Mouse (Mus musculus): ENCODE measurements at regions not wholly inside any gene's neighbourhood (a gene's known extent, or its start where the extent isn't known, plus 50 kb on each side); places are given as distances from the start of the nearest gene placed in this dataset.
A peak's percentile ranks its signal among the peaks of the same experiment; 100 is the strongest.

- Histone ChIP-seq H3K4me2 (no peak overlapping the region), H3K27ac (no peak overlapping the region), H3K4me1 (replicated peaks) (0 out of 2 replicates have a peak, but pooled peaks cover under 1% of the 10 kb centered on the region), H3K36me3 (no peaks in the 10 kb centered on the region), H3K27me3 (no peaks in the 10 kb centered on the region), H3K9me3 (replicated peaks) (no peaks in the 10 kb centered on the region), H3K4me3 (no peak overlapping the region), H3K9ac (no peak overlapping the region)
- WGBS = 70% methylated on average over 4 of the region's 4 CpGs
- ATAC-seq (replicated peaks; ENCODE audit: insufficient number of reproducible peaks, insufficient read depth, low FRiP score, low read depth) = no peak
Observed at GRCm38 (mm10) chr6:148534364-148534763, 90.2 kb upstream of the Tmtc1 start.

GRCm38 (mm10) chr6:148531068-148531467 lies 86.9 kb upstream of the Tmtc1 start:
- 93% methylated on average over 1 of the region's 1 CpGs for WGBS
- no peaks in the 10 kb centered on the region for H3K9me3 ChIP-seq (replicated peaks)
- ATAC-seq (replicated peaks; ENCODE audit: insufficient number of reproducible peaks, insufficient read depth, low FRiP score, low read depth) = no peak; the same call in 1 of the 2 replicates
- no peak overlapping the region for H3K27ac ChIP-seq
- no peak overlapping the region for H3K9ac ChIP-seq
- H3K4me2 ChIP-seq = no peak overlapping the region
- no peaks in the 10 kb centered on the region for H3K36me3 ChIP-seq
- H3K4me3 ChIP-seq = no peak overlapping the region
- no peaks in the 10 kb centered on the region for H3K4me1 ChIP-seq (replicated peaks)
- H3K27me3 ChIP-seq = no peaks in the 10 kb centered on the region

- H3K36me3 ChIP-seq = no peaks in the 10 kb centered on the region
- H3K4me1 ChIP-seq (replicated peaks) = no peaks in the 10 kb centered on the region
- 84% methylated on average over 2 of the region's 2 CpGs for WGBS
- no peaks in the 10 kb centered on the region for H3K27me3 ChIP-seq
- H3K4me2 ChIP-seq = no peak overlapping the region
- H3K27ac ChIP-seq = no peak overlapping the region
- H3K4me3 ChIP-seq = no peak overlapping the region
- no peaks in the 10 kb centered on the region for H3K9me3 ChIP-seq (replicated peaks)
- ATAC-seq (replicated peaks; ENCODE audit: insufficient number of reproducible peaks, insufficient read depth, low FRiP score, low read depth) = no peak
- H3K9ac ChIP-seq = no peak overlapping the region
Observed at GRCm38 (mm10) chr6:148528611-148529010, 84.4 kb upstream of the Tmtc1 start.

GRCm38 (mm10) chr6:148522893-148523292 lies 78.7 kb upstream of the Tmtc1 start:
- no peaks in the 10 kb centered on the region for H3K27me3 ChIP-seq
- H3K9me3 ChIP-seq (replicated peaks) = no peaks in the 10 kb centered on the region
- no peaks in the 10 kb centered on the region for H3K36me3 ChIP-seq
- H3K27ac ChIP-seq = no peak overlapping the region
- 33% methylated on average over 1 of the region's 1 CpGs for WGBS
- H3K4me3 ChIP-seq = no peak overlapping the region
- H3K9ac ChIP-seq = no peak overlapping the region
- no peak overlapping the region for H3K4me2 ChIP-seq
- 0 out of 2 replicates have a peak, but pooled peaks cover under 1% of the 10 kb centered on the region for H3K4me1 ChIP-seq (replicated peaks)
- ATAC-seq (replicated peaks; ENCODE audit: insufficient number of reproducible peaks, insufficient read depth, low FRiP score, low read depth) = no peak

GRCm38 (mm10) chr6:148517536-148518245 lies 73.5 kb upstream of the Tmtc1 start:
- Histone ChIP-seq H3K36me3 (no peaks in the 10 kb centered on the region), H3K4me1 (replicated peaks) (peaks cover 15% of the 10 kb centered on the region), H3K9me3 (replicated peaks) (no peaks in the 10 kb centered on the region), H3K4me2 (no peak overlapping the region), H3K4me3 (no peak overlapping the region), H3K27me3 (no peaks in the 10 kb centered on the region), H3K9ac (no peak overlapping the region), H3K27ac (no peak overlapping the region)
- no peak for ATAC-seq (replicated peaks; ENCODE audit: insufficient number of reproducible peaks, insufficient read depth, low FRiP score, low read depth)
- WGBS = 54% methylated on average over 2 of the region's 2 CpGs

GRCm38 (mm10) chr6:148516654-148517053 lies 72.5 kb upstream of the Tmtc1 start:
- Histone ChIP-seq H3K4me2 (no peak overlapping the region), H3K4me3 (no peak overlapping the region), H3K27me3 (no peaks in the 10 kb centered on the region), H3K4me1 (replicated peaks) (peaks cover 15% of the 10 kb centered on the region), H3K9ac (no peak overlapping the region), H3K36me3 (no peaks in the 10 kb centered on the region), H3K9me3 (replicated peaks) (no peaks in the 10 kb centered on the region), H3K27ac (no peak overlapping the region)
- 80% methylated on average over 4 of the region's 4 CpGs for WGBS
- no peak for ATAC-seq (replicated peaks; ENCODE audit: insufficient number of reproducible peaks, insufficient read depth, low FRiP score, low read depth)

- 90% methylated on average over 6 of the region's 6 CpGs for whole genome bisulfite sequencing
- Histone ChIP-seq H3K27me3 (no peaks in the 10 kb centered on the region), H3K36me3 (no peaks in the 10 kb centered on the region), H3K4me3 (no peak overlapping the region), H3K9me3 (replicated peaks) (no peaks in the 10 kb centered on the region), H3K4me2 (no peak overlapping the region), H3K4me1 (replicated peaks) (peaks cover 15% of the 10 kb centered on the region), H3K9ac (no peak overlapping the region), H3K27ac (no peak overlapping the region)
- no peak for ATAC-seq (replicated peaks; ENCODE audit: insufficient number of reproducible peaks, insufficient read depth, low FRiP score, low read depth)
Observed at GRCm38 (mm10) chr6:148515105-148515504, 70.9 kb upstream of the Tmtc1 start.

- H3K4me1 ChIP-seq (replicated peaks) = peaks cover 15% of the 10 kb centered on the region
- no peaks in the 10 kb centered on the region for H3K9me3 ChIP-seq (replicated peaks)
- H3K9ac ChIP-seq = no peak overlapping the region
- H3K4me3 ChIP-seq = no peak overlapping the region
- no peaks in the 10 kb centered on the region for H3K27me3 ChIP-seq
- no peak for ATAC-seq (replicated peaks; ENCODE audit: insufficient number of reproducible peaks, insufficient read depth, low FRiP score, low read depth)
- H3K27ac ChIP-seq = no peak overlapping the region
- 85% methylated on average over 1 of the region's 1 CpGs for WGBS
- no peaks in the 10 kb centered on the region for H3K36me3 ChIP-seq
- H3K4me2 ChIP-seq = no peak overlapping the region
Observed at GRCm38 (mm10) chr6:148514645-148515044, 70.5 kb upstream of the Tmtc1 start.

GRCm38 (mm10) chr6:148514124-148514523 lies 69.9 kb upstream of the Tmtc1 start:
- 70% methylated on average over 6 of the region's 6 CpGs for WGBS
- ATAC-seq (replicated peaks; ENCODE audit: insufficient number of reproducible peaks, insufficient read depth, low FRiP score, low read depth) = no peak

GRCm38 (mm10) chr6:148513134-148513533 lies 68.9 kb upstream of the Tmtc1 start:
- ATAC-seq (replicated peaks; ENCODE audit: insufficient number of reproducible peaks, insufficient read depth, low FRiP score, low read depth) = no peak
- peak overlapping the region; percentile 11; the same call in 1 of the 2 replicates for H3K27ac ChIP-seq
- no peak overlapping the region for H3K4me3 ChIP-seq
- H3K9ac ChIP-seq = no peak overlapping the region
- H3K4me1 ChIP-seq (replicated peaks) = peaks cover 15% of the 10 kb centered on the region
- H3K36me3 ChIP-seq = no peaks in the 10 kb centered on the region
- H3K9me3 ChIP-seq (replicated peaks) = no peaks in the 10 kb centered on the region
- WGBS = 28% methylated on average over 2 of the region's 2 CpGs
- no peaks in the 10 kb centered on the region for H3K27me3 ChIP-seq
- H3K4me2 ChIP-seq = no peak overlapping the region

More at GRCm38 (mm10) chr6:148514124-148514523, 69.9 kb upstream of the Tmtc1 start:
- Histone ChIP-seq H3K4me1 (replicated peaks) (peaks cover 15% of the 10 kb centered on the region), H3K4me3 (no peak overlapping the region), H3K9me3 (replicated peaks) (no peaks in the 10 kb centered on the region), H3K27me3 (no peaks in the 10 kb centered on the region), H3K36me3 (no peaks in the 10 kb centered on the region), H3K4me2 (no peak overlapping the region), H3K27ac (no peak overlapping the region), H3K9ac (no peak overlapping the region)

- H3K36me3 ChIP-seq = no peaks in the 10 kb centered on the region
- H3K9ac ChIP-seq = no peak overlapping the region
- no peak overlapping the region for H3K4me3 ChIP-seq
- no peak overlapping the region for H3K4me2 ChIP-seq
- no peak overlapping the region for H3K27ac ChIP-seq
- H3K4me1 ChIP-seq (replicated peaks) = peaks cover 10% of the 10 kb centered on the region
- WGBS = 88% methylated on average over 2 of the region's 2 CpGs
- no peaks in the 10 kb centered on the region for H3K27me3 ChIP-seq
- no peaks in the 10 kb centered on the region for H3K9me3 ChIP-seq (replicated peaks)
- ATAC-seq (replicated peaks; ENCODE audit: insufficient number of reproducible peaks, insufficient read depth, low FRiP score, low read depth) = no peak
Observed at GRCm38 (mm10) chr6:148505325-148505724, 61.1 kb upstream of the Tmtc1 start.

All from heart, embryonic 15.5 days (tissue).